Mouse (Mus musculus) left cerebral cortex, adult 9 months (tissue): ENCODE measurements at regions not wholly inside any gene's neighbourhood (a gene's known extent, or its start where the extent isn't known, plus 50 kb on each side); places are given as distances from the start of the nearest gene placed in this dataset.
A peak's percentile ranks its signal among the peaks of the same experiment; 100 is the strongest.
"Not testable (repeated sequence)": the region's sequence is repeated elsewhere in the genome, so short reads cannot be mapped to it uniquely, and the experiment has no call there.

ENCODE experiments used
- DNase-seq, 2 experiments: peaks; one replicate each; pipeline ENCODE4 v3.0.0; 2022; ENCODE audit warnings: low spot score in 2 of 2

DNA sequence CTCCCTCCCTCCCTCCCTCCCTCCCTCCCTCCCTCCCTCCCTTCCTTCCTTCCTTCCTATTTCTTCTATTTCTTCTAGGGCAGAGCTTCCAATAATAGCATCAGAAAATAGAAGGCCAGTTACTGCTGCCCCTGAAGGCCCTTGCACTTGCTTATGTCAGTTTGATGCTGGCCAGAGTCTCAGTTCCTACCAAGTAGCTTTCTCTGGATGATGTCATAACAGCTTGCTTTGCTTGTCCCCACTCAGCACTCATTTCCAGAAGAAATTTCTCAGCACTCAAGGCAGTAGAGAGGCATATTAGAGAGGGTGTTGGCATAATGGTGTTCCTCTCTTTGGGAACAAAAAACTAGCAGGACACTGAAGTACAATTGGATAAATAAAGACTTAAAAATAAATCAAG lies 811.6 kb upstream of the 4930444P10Rik start:
- DNase-seq, result no peak

DNA sequence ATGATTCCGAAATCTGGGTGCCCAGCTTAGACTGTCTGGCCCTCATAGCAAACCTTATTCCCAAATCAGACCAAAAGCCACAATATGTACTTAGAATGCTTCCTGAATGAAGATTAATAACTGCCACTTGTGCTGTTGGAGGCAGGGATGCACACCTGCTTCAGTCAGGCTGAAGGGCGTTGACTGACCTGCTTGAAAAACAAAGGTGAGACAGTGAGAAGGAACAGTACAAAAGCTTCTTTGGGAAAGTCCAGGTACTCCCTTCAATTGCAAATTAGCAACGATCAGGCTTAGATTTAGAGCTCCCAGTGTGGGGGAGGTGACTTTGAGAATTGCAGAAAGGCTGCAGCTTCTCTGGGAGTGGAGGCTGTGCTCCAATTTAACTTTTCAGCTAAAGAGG lies 775.3 kb upstream of the 4930444P10Rik start:
- not testable (repeated sequence) for DNase-seq

DNA sequence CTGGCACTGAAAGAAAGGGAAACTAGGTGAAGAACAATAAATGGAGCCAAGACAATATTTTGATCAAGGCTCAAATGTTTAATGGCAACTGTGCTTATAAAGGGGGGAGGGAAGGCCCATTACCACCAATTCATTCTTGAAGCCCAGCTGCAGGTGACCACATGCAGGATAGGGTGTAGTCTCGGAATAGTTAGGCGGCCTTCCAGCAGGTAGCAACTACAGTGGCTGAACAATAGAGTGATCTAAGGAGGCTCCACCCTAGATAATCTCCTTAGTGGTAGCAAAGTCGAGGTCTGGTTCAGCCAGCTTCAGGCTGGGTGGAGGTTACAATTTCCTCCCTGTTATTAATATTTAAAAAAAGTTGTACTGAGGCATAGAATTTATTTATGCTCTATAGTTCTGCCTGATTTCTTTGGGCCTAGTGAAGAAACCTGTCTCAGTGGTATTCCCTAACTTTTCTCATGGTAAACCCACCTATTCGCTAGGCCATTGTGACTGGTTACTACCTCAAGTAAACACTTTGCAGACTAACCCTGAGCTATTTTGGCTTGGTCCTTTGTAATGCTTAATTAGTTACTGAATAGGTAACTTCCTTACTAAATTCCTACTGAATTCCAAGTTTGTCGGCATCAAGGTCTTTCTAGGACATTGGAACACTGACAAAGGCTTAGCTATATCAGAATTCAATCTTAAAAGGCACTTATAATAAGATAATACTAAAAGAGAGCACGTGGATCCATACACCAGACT lies 774.1 kb upstream of the 4930444P10Rik start:
- not testable (repeated sequence) for DNase-seq

DNA sequence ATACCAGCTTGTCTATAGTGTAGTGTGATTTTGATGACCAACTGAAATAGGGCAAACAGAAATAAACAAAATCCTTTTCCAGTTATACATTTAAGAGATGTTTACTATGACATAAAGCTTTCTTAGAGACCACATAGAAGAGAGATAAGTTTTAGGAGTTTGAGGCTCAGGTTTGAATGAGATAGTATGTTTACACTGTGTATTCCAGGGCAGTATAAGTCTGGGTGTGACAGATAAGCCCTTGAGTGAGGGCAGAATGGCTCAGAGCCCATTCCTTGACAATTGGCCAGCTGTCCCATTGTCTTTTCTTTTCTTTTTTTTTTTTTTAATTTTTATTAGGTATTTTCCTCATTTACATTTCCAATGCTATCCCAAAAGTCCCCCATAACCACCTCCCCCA lies 744.0 kb upstream of the 4930444P10Rik start:
- no peak for DNase-seq

DNA sequence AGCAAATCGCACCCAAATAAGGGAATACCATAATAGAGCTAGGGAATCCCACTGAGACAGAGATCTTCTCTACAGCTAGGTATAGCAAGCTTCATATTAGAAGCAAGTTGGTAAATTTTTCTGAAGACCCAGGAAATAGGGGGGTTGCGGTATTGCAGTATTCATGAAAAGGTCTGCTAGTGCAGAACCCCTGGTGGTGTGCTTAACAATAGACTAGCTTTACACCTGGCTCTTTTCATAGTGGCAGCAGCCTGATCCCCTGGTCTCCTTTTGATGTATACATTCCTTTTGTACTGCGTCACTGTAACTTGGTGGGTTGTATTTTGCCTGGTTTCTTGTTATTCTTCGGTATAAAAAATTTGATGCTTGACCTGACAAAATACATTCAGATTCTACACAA lies 731.6 kb upstream of the 4930444P10Rik start:
- DNase-seq, result not testable (repeated sequence)

DNA sequence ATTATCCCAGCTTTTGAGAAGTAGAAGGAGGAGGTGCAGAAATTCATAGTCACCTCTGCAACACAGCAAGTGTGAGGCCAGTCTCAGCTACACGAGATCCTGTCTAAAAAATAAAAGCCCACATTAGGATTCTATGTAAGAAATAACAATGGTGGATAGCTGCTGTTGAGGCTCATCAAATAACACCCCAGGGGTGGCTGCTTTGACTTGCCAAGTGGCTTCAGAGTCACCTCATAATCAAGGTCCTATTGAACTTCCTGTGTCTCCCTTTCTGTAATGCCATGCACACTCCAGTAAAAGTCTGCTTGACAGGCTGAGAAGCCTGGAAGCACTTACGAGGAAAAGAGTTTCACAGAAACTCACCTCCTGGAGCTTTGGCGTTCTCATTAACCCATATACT lies 730.9 kb upstream of the 4930444P10Rik start:
- no peak for DNase-seq

DNA sequence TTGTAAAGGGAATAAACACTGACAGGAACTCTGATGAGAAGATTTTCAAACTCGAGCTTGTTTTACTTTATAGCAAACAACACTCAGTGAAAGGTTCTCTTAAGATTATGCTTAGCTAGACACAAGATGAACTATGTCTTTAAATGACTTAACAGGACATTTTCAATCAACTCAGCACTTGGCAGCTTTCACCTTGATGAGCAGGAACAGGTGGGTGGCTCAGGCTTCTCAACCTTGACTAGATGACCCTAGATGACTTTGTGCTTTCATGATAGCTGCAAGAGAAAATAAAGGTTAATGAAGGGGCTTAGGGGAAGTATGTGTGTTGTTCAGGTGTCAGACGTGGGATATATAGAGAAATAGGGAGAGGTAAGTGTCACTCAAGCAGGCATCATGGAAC lies 728.1 kb upstream of the 4930444P10Rik start:
- no peak for DNase-seq

DNA sequence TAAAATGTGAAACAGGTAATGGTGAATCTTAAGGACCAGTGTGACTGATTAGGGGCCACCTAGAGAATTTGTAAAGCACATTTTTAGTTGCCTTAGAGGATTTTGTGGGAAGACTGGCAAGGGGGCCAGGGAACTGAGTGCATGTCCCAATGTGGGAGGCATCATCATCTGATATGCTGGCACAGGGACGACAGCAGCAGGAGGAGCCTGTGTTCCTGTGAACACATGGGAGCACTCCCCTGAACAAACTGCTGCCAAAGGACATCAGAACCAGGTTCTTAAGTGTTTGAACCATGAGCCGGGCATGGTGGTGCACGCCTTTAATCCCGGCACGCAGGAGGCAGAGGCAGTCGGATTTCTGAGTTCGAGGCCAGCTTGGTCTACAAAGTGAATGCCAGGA lies 723.4 kb upstream of the 4930444P10Rik start:
- DNase-seq, result no peak

DNA sequence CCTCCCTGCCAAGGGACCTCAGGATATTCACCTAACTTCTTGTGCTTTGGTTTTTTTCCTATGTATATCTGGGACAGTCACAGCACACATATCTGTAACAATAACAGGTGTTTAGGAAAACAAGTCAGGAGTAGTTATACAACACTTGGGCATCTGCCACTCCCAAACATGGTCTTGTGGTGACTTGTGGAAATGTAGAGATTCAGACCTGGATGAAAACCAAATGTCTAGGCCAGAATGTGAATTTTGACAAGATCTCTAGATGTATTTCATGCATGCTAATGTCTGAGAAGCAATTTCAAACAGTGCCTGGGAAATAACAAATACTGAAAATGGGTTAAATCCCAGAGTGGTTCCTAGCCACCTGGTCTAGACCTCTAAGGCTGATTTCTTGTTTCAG lies 722.6 kb upstream of the 4930444P10Rik start:
- no peak for DNase-seq

DNA sequence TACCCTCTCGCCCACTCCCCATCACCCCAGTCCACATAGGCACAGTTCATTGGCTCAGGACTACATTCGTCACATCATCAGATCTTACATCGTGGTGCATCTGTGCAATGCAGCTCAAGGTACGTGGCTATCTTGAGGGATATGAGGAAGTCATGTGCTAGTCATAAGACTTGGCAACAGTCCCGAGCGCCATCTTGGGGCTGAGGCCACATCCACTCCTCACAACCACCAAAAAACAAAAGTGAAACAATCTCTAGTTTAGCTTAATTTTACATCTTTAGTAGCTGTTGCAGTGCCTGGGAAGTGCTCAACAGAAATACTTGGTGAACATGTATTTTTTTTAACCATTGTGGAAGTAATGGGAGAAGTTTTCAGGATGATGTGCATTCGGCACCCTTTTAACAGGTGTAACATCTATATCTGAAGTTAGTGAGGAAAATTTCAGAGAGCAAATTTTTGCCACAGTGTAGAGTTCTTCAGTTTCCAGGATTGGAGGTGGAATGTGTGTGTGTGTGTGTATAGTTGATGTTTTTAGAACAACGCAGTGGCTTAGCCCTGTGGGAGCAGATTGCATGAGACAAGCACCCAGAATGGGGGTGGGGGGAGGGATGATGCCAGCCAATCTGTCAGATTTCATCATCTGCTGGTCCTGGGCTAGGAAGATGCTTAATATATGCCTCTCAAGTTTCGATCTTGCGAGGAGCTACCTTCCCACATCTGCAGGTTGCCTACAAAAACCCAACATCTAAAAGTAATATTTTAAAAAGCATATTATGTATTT lies 716.4 kb upstream of the 4930444P10Rik start:
- DNase-seq, result no peak

DNA sequence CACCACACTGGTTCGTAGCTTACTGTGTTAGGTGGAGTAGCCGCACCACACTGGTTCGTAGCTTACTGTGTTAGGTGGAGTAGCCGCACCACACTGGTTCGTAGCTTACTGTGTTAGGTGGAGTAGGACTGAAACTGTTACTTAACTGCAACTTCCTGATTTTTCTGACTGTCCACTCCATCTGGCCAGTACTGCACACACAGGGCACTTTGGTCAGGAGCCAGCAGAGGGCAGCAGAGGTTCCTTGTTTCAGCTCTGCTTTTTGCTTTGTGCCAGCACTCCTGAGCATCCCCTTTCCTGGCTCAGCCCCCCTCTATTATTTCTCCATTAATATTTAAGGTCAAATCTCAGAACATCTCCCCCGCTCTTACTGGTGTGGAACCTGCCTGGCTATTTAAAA lies 705.2 kb upstream of the 4930444P10Rik start:
- DNase-seq, result peak; percentile 23 to 90

DNA sequence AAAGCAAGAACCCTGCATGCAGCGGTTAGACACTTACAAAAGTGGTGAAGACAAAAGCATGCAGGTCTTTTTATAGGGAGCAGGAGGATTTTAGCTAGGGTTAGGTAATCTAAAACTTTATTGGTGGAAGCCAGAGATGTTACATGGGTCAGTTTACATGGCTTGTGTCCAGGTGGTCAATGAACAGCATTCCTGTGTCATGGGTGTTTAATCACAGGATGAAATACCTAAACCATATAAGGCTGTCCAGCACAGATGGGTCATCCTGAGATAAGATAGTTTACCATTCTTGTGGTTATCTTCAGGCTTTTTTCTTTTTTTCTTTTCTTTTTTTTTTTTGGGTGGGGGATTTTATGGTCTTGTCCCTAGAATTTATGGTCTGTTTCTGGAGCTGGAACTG lies 703.3 kb upstream of the 4930444P10Rik start:
- no peak for DNase-seq

DNA sequence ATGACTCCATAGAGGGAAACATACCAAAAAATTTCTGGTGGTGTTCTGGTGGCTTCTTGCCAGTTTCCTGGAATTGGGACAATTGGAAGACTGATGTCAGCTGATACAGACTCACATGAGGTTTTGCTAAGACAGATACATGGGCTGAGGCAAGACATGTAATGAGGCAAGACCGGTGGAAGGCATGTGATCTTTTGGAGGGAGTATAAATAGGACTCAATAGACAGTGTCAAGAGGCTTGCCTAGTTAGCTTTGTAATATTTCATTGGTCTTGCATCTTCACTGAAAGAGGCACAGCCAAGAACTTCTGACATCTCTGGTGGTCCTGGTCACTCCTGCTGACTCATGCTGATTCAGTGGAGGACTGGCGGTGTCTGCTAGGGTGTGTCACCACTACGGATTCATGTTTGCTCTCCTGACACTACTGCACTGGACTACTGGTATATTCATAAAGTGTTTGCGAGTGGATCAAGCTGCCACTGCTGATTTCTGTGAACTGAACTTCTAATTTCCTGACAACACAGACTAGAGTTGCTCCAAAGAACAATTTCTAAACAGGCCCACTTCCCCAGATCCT lies 697.7 kb upstream of the 4930444P10Rik start:
- DNase-seq, result no peak

DNA sequence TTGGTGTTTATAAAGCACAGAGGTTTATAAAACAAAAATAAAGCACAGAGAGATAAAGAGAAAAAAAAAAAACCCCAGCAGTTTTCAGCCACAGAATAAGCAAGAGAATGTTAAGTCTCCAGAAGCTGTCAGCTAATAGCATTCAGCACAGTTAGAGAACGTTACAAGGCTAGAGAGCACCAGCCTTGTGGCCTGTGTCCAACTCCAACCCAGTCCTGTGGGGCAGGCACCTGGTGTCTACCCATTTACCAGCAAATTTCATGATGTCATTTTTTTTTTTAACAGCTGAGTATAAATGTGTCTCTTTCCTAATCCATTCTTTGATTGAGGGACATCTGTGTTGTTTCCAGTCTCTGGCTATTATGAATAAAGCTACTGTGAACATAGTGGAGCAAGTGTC lies 686.7 kb upstream of the 4930444P10Rik start:
- no peak for DNase-seq

DNA sequence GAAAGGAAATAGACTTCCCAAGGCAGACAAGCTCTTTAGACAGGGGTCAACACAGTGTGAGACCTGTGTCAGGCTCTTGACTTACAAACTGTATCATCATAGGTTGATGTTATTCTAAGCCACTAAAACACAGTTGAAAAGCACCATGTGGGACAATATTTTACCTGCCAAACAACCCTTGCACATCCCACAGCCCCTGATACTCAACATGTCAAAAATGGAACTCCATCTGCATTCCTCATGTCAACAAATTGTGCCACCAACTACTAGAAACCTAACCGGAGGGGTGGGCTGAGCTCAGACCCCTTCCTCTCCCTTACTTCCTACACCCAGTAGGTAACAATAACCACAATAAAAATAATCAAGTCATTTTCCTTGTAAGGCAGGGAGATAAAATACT lies 667.8 kb upstream of the 4930444P10Rik start:
- DNase-seq, result no peak
